Mouse (Mus musculus) cerebellum, adult 18-20 months (tissue): ENCODE measurements at regions not wholly inside any gene's neighbourhood (a gene's known extent, or its start where the extent isn't known, plus 50 kb on each side); places are given as distances from the start of the nearest gene placed in this dataset.
"Not testable (repeated sequence)": the region's sequence is repeated elsewhere in the genome, so short reads cannot be mapped to it uniquely, and the experiment has no call there.

ENCODE experiments used
- DNase-seq, 2 experiments: peaks; one replicate each; pipeline ENCODE4 v3.0.0; 2021

GRCm38 (mm10) chr2:94772801-94773200 lies 334.9 kb upstream of the Api5 start:
- no peak for DNase-seq

DNA sequence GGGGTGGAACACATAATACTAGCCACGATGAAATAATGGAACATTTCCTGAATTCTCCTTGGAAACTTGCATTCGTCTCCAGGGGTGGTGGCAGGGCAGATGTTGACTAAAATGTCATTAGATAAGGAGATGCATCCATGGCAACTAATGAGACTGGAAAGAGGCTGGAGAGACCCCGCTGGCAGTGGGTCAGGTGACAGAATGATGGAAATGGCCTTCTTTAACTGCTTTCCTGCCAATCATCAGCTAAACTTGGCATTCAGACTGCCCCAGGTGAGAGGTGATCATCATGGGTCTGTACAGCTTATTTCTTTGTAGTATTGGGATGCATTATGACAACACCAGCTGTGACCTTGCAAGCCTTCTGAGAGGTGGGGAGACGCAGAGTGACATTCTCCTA lies 334.3 kb upstream of the Api5 start:
- no peak for DNase-seq

DNA sequence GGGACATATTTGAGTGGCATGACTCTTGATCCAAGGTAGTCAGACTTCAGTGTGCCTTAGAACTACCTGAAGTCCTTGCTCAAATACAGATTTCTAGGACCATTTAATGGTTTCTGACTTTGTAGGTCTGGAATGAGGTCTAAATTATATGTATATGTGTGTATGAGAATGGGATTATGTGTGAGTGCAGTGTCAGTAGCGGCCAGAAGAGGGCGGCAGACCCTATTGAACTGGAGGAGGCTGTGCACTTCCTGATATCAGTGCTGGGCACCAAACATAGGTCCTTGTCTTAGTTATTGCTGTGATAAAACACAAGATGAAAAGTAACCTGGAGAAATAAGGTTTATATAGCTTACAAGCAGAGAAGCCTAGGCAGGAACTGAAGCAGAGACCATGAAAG lies 328.6 kb upstream of the Api5 start:
- DNase-seq = no peak

GRCm38 (mm10) chr2:94764852-94765435 lies 327.0 kb upstream of the Api5 start:
- no peak for DNase-seq

DNA sequence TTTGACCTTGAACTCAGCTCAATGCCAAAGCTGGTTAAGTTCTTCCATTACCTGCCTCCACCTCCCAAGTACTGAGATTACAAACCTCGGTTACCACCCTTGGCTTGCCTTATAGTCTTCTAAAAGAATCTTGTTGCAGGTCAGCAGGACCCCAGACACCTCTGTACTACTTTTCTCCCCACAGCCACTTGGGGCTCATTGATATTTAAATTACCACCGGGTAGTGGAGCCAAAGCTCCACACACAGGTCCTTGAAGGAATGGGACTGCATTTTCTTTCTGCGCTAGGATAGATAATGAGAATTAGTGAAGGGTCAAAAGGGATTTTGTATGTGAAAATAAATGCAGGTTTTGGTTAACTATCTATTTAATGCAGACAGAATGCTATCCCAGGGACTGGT lies 326.5 kb upstream of the Api5 start:
- DNase-seq = no peak

DNA sequence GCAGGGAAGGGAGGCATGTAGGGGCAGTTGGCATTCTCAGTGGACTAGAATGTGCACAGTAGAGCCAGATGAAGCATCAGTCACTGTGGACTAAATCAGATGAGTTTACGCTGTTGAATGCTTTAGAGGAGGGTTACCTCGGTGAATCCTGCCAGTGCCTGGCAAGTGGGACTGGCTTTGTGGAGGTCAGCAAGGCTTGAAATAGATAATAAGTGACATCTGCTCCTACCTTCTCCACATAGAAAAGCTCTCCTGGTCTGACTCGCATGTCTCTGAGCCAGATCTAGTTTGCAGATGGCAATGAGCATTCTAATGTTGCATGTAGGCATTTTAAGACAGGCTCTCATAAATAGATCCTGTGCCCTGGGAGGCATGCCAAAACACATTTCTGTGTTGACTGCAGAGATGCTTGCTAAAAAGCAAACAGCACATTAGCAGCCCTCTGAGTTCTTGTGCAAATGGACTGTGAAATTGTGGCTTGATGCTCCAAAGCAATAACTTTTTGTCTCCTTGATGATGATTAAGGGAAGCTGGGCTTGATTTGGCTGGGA lies 310.3 kb upstream of the Api5 start:
- peak; percentile 17 to 19 for DNase-seq

- DNase-seq = no peak
These were observed 291.9 kb upstream of the Api5 start for GRCm38 (mm10) chr2:94729791-94730190.

DNA sequence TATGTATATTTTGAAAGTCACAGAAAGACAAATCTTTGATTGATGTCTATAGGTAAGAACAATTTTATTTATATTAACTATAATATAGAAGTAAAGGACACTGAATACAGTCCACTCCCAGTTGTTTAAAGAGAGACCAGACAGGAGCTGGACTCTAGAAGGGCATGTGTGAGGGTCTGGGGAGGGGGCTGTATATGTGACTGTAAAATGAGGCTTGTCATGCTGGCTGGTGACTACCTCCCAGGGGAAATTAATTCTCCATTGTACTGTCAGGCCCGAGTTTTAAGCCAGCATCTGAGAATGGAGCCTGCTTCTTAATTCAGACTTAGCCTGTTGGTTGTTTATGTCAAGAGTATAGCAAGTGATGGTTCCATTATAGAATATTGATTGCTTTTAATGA lies 261.4 kb upstream of the Api5 start:
- no peak for DNase-seq

- DNase-seq = no peak
These were observed 257.3 kb upstream of the Api5 start for GRCm38 (mm10) chr2:94695212-94695611.

GRCm38 (mm10) chr2:94690560-94690959 lies 252.6 kb upstream of the Api5 start:
- DNase-seq = no peak

DNA sequence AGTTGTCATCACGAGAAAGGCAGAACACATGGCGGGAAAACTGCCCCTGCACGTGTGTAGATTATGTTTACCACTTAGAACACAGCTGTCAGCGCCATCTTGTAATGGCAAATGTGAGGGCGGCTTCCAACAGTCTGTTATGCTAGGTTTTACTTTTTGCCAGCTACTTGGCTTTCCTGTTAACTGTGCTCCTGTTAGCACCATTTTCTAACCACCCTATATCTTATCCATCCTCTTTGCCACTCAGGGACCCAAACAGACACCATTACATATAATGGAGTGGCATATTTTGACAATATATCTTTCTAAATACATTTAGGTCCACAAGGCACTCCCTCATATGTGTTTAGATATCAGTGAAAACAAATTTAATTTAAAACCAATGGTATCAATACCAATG lies 247.7 kb upstream of the Api5 start:
- DNase-seq = not testable (repeated sequence)

DNA sequence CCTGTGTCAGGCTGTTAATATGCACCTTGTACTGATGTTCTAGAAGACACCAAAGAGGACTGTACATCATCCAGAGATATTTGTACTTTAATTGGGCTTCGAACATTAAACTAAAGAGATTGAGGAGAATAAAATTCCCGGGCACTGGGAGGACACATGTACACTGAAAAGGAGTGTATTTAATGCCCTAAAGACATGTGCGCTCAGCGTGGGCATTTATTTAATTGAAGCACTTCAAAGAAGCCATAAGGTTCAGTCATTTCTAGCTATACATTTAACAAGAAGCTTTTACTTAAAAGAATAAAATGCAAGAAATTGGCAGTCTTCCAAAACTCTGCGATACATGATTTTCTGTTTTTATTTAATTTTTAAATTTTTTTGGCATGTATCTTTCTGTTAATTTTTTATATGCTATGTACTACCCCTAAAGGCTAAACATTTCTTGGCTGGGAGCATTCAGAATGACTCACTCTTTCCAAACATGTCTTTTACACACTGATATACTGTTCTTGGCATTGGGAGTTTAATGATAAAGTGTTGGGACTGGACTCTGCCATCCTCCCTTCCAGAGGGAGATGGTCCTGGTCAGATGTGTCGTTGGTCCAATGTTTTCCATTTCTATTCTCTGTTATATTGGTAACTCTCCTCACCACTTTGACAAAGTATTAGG lies 242.3 kb upstream of the Api5 start:
- DNase-seq = no peak

DNA sequence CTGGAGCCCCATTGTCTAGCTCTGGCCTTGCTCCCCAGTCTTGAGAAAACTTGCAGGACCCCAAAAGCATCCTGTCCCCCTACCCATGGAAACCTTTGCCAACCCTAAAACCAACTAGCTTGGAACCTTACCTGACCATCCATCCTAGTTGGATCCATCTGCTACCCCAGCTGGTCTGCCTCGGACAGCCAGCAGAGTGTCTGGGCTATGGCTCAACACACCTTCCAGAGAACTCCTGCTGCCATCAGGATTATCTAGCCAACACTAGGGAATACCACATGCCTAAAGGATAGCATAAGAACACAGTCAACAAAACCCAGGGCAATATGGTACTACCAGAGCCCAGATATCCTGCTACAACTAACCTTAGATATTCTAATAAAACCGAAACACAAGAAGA lies 227.9 kb upstream of the Api5 start:
- peak; percentile 8 to 10 for DNase-seq

DNA sequence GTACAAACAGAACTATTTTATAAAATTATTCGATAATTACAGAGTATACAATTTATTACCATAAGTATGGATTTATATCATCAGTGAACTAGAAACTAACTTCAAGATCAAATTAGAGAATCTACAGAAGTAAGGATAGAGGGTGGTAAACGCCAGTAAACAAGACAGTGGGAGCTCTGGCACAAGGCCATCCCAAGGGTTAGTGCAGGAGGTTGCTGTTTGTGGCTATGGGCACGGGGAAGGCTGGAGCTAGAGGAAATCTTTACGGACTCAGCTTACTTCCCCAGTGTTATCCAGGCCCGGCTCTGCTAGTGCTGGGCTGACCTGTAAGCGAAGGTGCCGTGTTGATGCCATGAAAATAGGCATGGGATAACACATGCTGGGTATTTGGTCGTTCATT lies 220.5 kb upstream of the Api5 start:
- DNase-seq = peak in 1 of 2 experiments; percentile 5
